Mouse (Mus musculus) central nervous system, embryonic 18 days (tissue): ENCODE results near the gene Hmg20a. TPM values are rescaled to one million over a fixed set of nuclear protein-coding genes. Genes with fewer than 3 reads are reported as not detected.

Experiments
- polyA plus RNA-seq: library from polyadenylated mRNA; depleted of rRNA; stranded (reverse); fragments of >200 nt; gene quantifications from 2 replicates; pipeline ENCODE4 v1.2.3, GENCODE M21; 2012; rRNA removed

The Hmg20a gene
- 85.9 and 90.2 TPM in 2 replicates for polyA plus RNA-seq

GRCm38 (mm10) chr9:56417948-56418737 is at the start of gene Hmg20a, which contains the start of gene Peak1:
Gene Hmg20a, plus strand, starts transcription at chr9:56418609.
Gene Peak1, minus strand, starts transcription at chr9:56418067.

Other genes with a start within 250 kb of the Hmg20a start
- 5.4 and 6.0 TPM in 2 replicates for gene Peak1, start 542 bp upstream of the Hmg20a start, polyA plus RNA-seq